Mouse (Mus musculus): Measurements from ENCODE around the gene Lipe. TPM values are rescaled to one million over a fixed set of nuclear protein-coding genes. Genes with fewer than 3 reads are reported as not detected.
"Not testable (repeated sequence)": the region's sequence is repeated elsewhere in the genome, so short reads cannot be mapped to it uniquely, and the experiment has no call there.

Gene Lipe
- polyA plus RNA-seq, 1 experiment from 2014 or later = 5.6 TPM

GRCm38 (mm10) chr7:25432381-25432780 is 33.9 kb upstream of the Lipe start:
- H3K36me3 ChIP-seq = no peaks in the 10 kb centered on the region
- H3K9me3 ChIP-seq (replicated peaks) = no peaks in the 10 kb centered on the region
- no peak overlapping the region for H3K4me2 ChIP-seq
- 84% methylated on average over 6 of the region's 6 CpGs for WGBS
- 0 out of 2 replicates have a peak, but pooled peaks cover 4% of the 10 kb centered on the region for H3K4me1 ChIP-seq (replicated peaks)
- ATAC-seq (replicated peaks; ENCODE audit: insufficient number of reproducible peaks, insufficient read depth, low FRiP score, low read depth) = no peak
- no peak overlapping the region for H3K9ac ChIP-seq
- H3K27me3 ChIP-seq = no peaks in the 10 kb centered on the region
- H3K4me3 ChIP-seq = no peak overlapping the region
- peak overlapping the region; percentile 56; the same call in 1 of the 2 replicates for H3K27ac ChIP-seq

- Histone ChIP-seq H3K9ac (no peak overlapping the region), H3K27me3 (no peaks in the 10 kb centered on the region), H3K4me1 (replicated peaks) (0 out of 2 replicates have a peak, but pooled peaks cover 4% of the 10 kb centered on the region), H3K36me3 (no peaks in the 10 kb centered on the region), H3K4me2 (no peak overlapping the region), H3K27ac (no peak overlapping the region), H3K9me3 (replicated peaks) (no peaks in the 10 kb centered on the region), H3K4me3 (no peak overlapping the region)
- ATAC-seq (replicated peaks; ENCODE audit: insufficient number of reproducible peaks, insufficient read depth, low FRiP score, low read depth) = no peak
- 71% methylated on average over 4 of the region's 4 CpGs for WGBS
Measured at GRCm38 (mm10) chr7:25429886-25430784, 31.6 kb upstream of the Lipe start.

- Histone ChIP-seq H3K4me1 (replicated peaks) (0 out of 2 replicates have a peak, but pooled peaks cover 4% of the 10 kb centered on the region), H3K36me3 (no peaks in the 10 kb centered on the region), H3K27ac (no peak overlapping the region), H3K9ac (no peak overlapping the region), H3K27me3 (peaks cover 9% of the 10 kb centered on the region; the same call in 1 of the 2 replicates), H3K4me3 (no peak overlapping the region), H3K9me3 (replicated peaks) (no peaks in the 10 kb centered on the region), H3K4me2 (no peak overlapping the region)
- no peak for ATAC-seq (replicated peaks; ENCODE audit: insufficient number of reproducible peaks, insufficient read depth, low FRiP score, low read depth)
- WGBS = 80% methylated on average over 3 of the region's 3 CpGs
Measured at GRCm38 (mm10) chr7:25428321-25428720, 29.8 kb upstream of the Lipe start.

- Histone ChIP-seq H3K9ac (no peak overlapping the region), H3K27ac (no peak overlapping the region), H3K9me3 (replicated peaks) (no peaks in the 10 kb centered on the region), H3K4me3 (no peak overlapping the region), H3K36me3 (no peaks in the 10 kb centered on the region), H3K4me1 (replicated peaks) (no peaks in the 10 kb centered on the region), H3K4me2 (no peak overlapping the region), H3K27me3 (peaks cover 20% of the 10 kb centered on the region)
- no peak for ATAC-seq (replicated peaks; ENCODE audit: insufficient number of reproducible peaks, insufficient read depth, low FRiP score, low read depth)
- 70% methylated on average over 5 of the region's 5 CpGs for WGBS
Measured at GRCm38 (mm10) chr7:25427144-25427543, 28.6 kb upstream of the Lipe start.

GRCm38 (mm10) chr7:25426380-25426779 is 27.9 kb upstream of the Lipe start:
- WGBS = 80% methylated on average over 4 of the region's 4 CpGs
- not testable (repeated sequence) for H3K4me2 ChIP-seq; H3K4me1 ChIP-seq (replicated peaks); H3K36me3 ChIP-seq; H3K9ac ChIP-seq; H3K4me3 ChIP-seq; ATAC-seq (replicated peaks; ENCODE audit: insufficient number of reproducible peaks, insufficient read depth, low FRiP score, low read depth); H3K27ac ChIP-seq; H3K9me3 ChIP-seq (replicated peaks)
- peaks cover 27% of the 10 kb centered on the region for H3K27me3 ChIP-seq

- Histone ChIP-seq H3K4me3 (no peak overlapping the region), H3K27ac (no peak overlapping the region), H3K27me3 (peaks cover 27% of the 10 kb centered on the region), H3K4me2 (no peak overlapping the region), H3K9me3 (replicated peaks) (no peaks in the 10 kb centered on the region), H3K4me1 (replicated peaks) (no peaks in the 10 kb centered on the region), H3K9ac (no peak overlapping the region), H3K36me3 (no peaks in the 10 kb centered on the region)
- no peak; the same call in 1 of the 2 replicates for ATAC-seq (replicated peaks; ENCODE audit: insufficient number of reproducible peaks, insufficient read depth, low FRiP score, low read depth)
- 38% methylated on average over 4 of the region's 4 CpGs for WGBS
Measured at GRCm38 (mm10) chr7:25424429-25424828, 25.9 kb upstream of the Lipe start.

- Histone ChIP-seq H3K9ac (no peak overlapping the region), H3K4me1 (replicated peaks) (no peaks in the 10 kb centered on the region), H3K27me3 (peaks cover 27% of the 10 kb centered on the region), H3K4me3 (no peak overlapping the region), H3K9me3 (replicated peaks) (no peaks in the 10 kb centered on the region), H3K4me2 (no peak overlapping the region), H3K36me3 (no peaks in the 10 kb centered on the region), H3K27ac (no peak overlapping the region)
- no peak for ATAC-seq (replicated peaks; ENCODE audit: insufficient number of reproducible peaks, insufficient read depth, low FRiP score, low read depth)
- 72% methylated on average over 16 of the region's 16 CpGs for WGBS
Measured at GRCm38 (mm10) chr7:25422286-25422841, 23.9 kb upstream of the Lipe start.

GRCm38 (mm10) chr7:25419943-25420342 is 21.4 kb upstream of the Lipe start:
- Histone ChIP-seq H3K9me3 (replicated peaks) (no peaks in the 10 kb centered on the region), H3K27me3 (peaks cover 27% of the 10 kb centered on the region), H3K4me1 (replicated peaks) (no peaks in the 10 kb centered on the region), H3K36me3 (no peaks in the 10 kb centered on the region), H3K27ac (no peak overlapping the region), H3K4me3 (no peak overlapping the region), H3K9ac (no peak overlapping the region), H3K4me2 (no peak overlapping the region)
- WGBS = 83% methylated on average over 4 of the region's 4 CpGs
- ATAC-seq (replicated peaks; ENCODE audit: insufficient number of reproducible peaks, insufficient read depth, low FRiP score, low read depth) = no peak

- H3K9me3 ChIP-seq (replicated peaks) = no peaks in the 10 kb centered on the region
- H3K9ac ChIP-seq = no peak overlapping the region
- H3K27me3 ChIP-seq = peaks cover 27% of the 10 kb centered on the region
- H3K4me3 ChIP-seq = no peak overlapping the region
- no peak overlapping the region for H3K27ac ChIP-seq
- H3K4me1 ChIP-seq (replicated peaks) = no peaks in the 10 kb centered on the region
- H3K36me3 ChIP-seq = no peaks in the 10 kb centered on the region
- no peak for ATAC-seq (replicated peaks; ENCODE audit: insufficient number of reproducible peaks, insufficient read depth, low FRiP score, low read depth)
- H3K4me2 ChIP-seq = no peak overlapping the region
- WGBS = 73% methylated on average over 8 of the region's 8 CpGs
Measured at GRCm38 (mm10) chr7:25419536-25419935, 21.0 kb upstream of the Lipe start.

- no peaks in the 10 kb centered on the region for H3K4me1 ChIP-seq (replicated peaks)
- 65% methylated on average over 1 of the region's 1 CpGs for whole genome bisulfite sequencing
- no peak overlapping the region for H3K27ac ChIP-seq
- no peak overlapping the region for H3K9ac ChIP-seq
- H3K36me3 ChIP-seq = no peaks in the 10 kb centered on the region
- no peak overlapping the region for H3K4me2 ChIP-seq
- no peak for ATAC-seq (replicated peaks; ENCODE audit: insufficient number of reproducible peaks, insufficient read depth, low FRiP score, low read depth)
- peaks cover 12% of the 10 kb centered on the region for H3K27me3 ChIP-seq
- no peaks in the 10 kb centered on the region for H3K9me3 ChIP-seq (replicated peaks)
- no peak overlapping the region for H3K4me3 ChIP-seq
Measured at GRCm38 (mm10) chr7:25417597-25417996, 19.1 kb upstream of the Lipe start.

- no peaks in the 10 kb centered on the region for H3K9me3 ChIP-seq (replicated peaks)
- H3K4me3 ChIP-seq = no peak within 1 kb of the TSS
- no peak within 1 kb of the TSS for H3K4me2 ChIP-seq
- H3K9ac ChIP-seq = no peak within 1 kb of the TSS
- H3K4me1 ChIP-seq (replicated peaks) = no peaks in the 10 kb centered on the region
- no peaks in the 10 kb centered on the region for H3K27me3 ChIP-seq
- no peak for ATAC-seq (replicated peaks; ENCODE audit: insufficient number of reproducible peaks, insufficient read depth, low FRiP score, low read depth)
- no peak within 1 kb of the TSS; the same call in 1 of the 2 replicates for H3K27ac ChIP-seq
- no peaks in the 10 kb centered on the region for H3K36me3 ChIP-seq
- WGBS = 38% methylated on average over 7 of the region's 7 CpGs
Measured at GRCm38 (mm10) chr7:25412833-25413441, 14.4 kb upstream of the Lipe start, which contains the start of gene Cxcl17. TSS of gene Cxcl17 (minus strand) at chr7:25412886.
